Mouse (Mus musculus) B cell, adult 67 days (primary cell): Measurements from ENCODE around the gene Lpcat3. TPM values are rescaled to one million over a fixed set of nuclear protein-coding genes. Genes with fewer than 3 reads are reported as not detected.

ENCODE experiments used
- total RNA-seq, 2 experiments: library from RNA; stranded (reverse); gene quantifications; 4 replicates each; pipeline ENCODE4 v1.2.4; 2023

The Lpcat3 gene
- 10 to 100 TPM; 55.1 to 60.9 TPM for total RNA-seq

GRCm38 (mm10) chr6:124662477-124663423 is at the start of gene Lpcat3:
Gene Lpcat3 (plus strand): TSS chr6:124663027.

DNA sequence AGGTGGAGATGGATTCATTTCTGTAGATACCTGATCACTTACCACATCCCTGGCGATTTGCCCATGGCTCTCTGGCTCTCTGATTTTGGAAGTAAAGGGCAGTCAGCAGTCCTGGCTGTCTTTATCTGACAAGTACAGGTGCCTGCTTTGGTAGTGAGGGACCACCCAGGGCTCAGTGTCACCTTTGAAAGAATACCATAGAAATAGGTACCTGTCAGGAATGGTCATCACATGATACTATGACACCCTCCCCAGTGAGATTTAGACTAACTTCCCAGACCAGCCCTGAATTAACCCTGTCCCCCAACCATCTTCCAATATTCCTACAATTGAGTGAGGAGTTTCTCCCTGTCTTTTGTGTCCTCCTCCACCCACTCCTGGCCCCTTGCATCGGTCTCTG is 26.8 kb upstream of the Lpcat3 start, which contains the start of gene C1s2:
Gene C1s2, minus strand, starts transcription at position 101 of the 400 bp plus-strand sequence.

DNA sequence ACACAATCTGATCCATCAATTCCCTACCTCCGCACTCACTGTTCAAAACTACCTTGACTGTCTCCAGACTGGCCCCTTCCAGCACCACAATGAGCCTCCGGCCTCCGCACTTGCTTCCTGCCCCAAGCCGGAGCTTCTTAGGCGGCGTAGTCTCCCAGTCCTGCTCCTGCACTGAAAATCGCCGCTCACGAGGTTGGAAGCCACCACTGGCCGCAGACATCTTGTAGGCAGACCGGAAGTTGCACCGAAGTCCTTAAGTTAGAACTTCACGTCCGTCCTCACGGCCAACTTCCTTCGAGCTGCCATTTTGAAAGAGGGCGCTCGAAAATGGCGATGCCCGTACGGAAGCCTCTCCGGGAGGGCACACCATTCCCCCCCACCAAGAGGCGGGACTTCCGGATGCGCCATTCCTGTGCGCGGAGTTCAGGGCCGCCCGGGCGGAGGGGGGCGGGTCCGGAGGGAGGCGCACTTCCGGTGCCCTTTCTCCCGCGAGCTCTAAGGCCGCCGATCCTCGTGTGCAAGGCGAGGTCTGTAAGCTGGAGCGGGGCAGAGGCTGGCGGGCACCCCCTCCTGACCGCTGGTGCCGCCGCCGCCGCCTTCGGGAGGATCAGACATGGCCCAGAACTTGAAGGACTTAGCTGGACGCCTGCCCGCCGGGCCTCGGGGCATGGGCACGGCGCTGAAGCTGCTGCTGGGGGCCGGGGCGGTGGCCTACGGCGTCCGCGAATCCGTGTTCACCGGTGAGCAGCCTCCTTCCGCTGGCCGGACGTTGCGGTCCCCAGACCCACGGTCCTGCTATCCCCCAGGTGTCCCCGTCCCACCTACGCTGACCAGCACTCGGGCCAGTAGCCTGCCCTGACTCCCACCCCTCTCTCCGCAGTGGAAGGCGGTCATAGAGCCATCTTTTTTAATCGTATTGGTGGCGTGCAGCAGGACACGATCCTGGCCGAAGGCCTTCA is 49.3 kb downstream of the Lpcat3 start, which contains the start of the genes Emg1 and Phb2:
Gene Emg1, minus strand, starts transcription at position 355 of the 959 bp plus-strand sequence.
Gene Phb2, plus strand, starts transcription at position 513 of the 959 bp plus-strand sequence.

DNA sequence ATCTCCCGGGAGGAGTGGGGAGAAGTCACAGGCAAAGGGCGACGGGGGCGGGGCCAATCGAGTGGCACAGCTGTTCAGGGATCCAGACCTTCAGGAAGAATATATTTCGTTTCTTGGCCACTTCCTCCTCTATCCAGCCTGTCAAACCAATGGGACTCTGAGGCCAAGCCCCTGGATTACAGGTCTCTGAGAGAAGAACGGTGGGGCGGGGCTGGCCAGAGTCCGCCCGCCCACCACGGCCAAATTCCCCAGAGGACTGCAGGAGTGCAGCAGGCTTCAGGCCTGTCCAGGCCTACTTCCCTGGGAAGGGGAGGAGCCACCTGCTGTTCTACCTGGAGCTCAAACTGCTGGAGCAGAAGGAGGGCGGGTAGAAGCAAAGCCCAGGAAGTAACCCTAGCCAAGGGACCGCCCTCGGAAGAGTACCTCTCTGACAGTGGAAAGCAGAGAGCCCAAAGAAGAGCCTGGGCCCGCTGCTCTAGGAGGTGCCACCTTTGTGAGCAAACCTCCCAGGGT is 75.7 kb downstream of the Lpcat3 start, which contains the start of gene Ptpn6:
Gene Ptpn6, minus strand, starts transcription at position 204 of the 513 bp plus-strand sequence.

GRCm38 (mm10) chr6:124740888-124741761 is 78.3 kb downstream of the Lpcat3 start, which contains the start of gene Grcc10:
Gene Grcc10 (minus strand): TSS chr6:124741374.

Other genes with a start within 250 kb of the Lpcat3 start
- 10 to 100 TPM; 45.0 to 45.4 TPM for gene Pex5, start 248.0 kb upstream of the Lpcat3 start, total RNA-seq
- gene Clstn3, start 198.2 kb upstream of the Lpcat3 start, total RNA-seq: 1 to 10 TPM; 1.3 to 3.7 TPM
- gene C1rl, start 169.9 kb upstream of the Lpcat3 start, total RNA-seq: not detected
- gene C1ra, start 150.6 kb upstream of the Lpcat3 start, total RNA-seq: under 1 TPM in 1 of 2 experiments, not detected in 1; 0.30 TPM
- under 1 TPM in 1 of 2 experiments, not detected in 1; 0.83 TPM for gene C1s1, start 120.7 kb upstream of the Lpcat3 start, total RNA-seq
- gene C1rb, start 92.7 kb upstream of the Lpcat3 start, total RNA-seq: not detected
- gene C1s2, start 26.9 kb upstream of the Lpcat3 start, total RNA-seq: not detected
- gene Emg1, start 49.2 kb downstream of the Lpcat3 start, total RNA-seq: 100 to 1,000 TPM; 125 to 132 TPM
- gene Phb2, start 49.3 kb downstream of the Lpcat3 start, total RNA-seq: 100 to 1,000 TPM; 226 to 235 TPM
- 100 to 1,000 TPM; 669 to 751 TPM for gene Ptpn6, start 75.7 kb downstream of the Lpcat3 start, total RNA-seq
- 100 to 1,000 TPM; 246 to 277 TPM for gene Grcc10, start 78.3 kb downstream of the Lpcat3 start, total RNA-seq
- not detected for gene Gm45234, start 93.0 kb downstream of the Lpcat3 start, total RNA-seq
- 10 to 100 TPM; 25.7 to 42.9 TPM for gene Atn1, start 93.5 kb downstream of the Lpcat3 start, total RNA-seq
- 1 to 10 TPM in 1 of 2 experiments, under 1 TPM in 1; 0.95 to 1.9 TPM for gene Eno2, start 106.6 kb downstream of the Lpcat3 start, total RNA-seq
- gene Lrrc23, start 116.7 kb downstream of the Lpcat3 start, total RNA-seq: 1 to 10 TPM; 3.1 to 7.8 TPM
- gene Spsb2, start 145.6 kb downstream of the Lpcat3 start, total RNA-seq: 1 to 10 TPM; 7.1 to 8.9 TPM
- 10 to 100 TPM; 54.5 to 58.7 TPM for gene Tpi1, start 151.3 kb downstream of the Lpcat3 start, total RNA-seq
- 10 to 100 TPM; 84.4 to 95.0 TPM for gene Usp5, start 166.5 kb downstream of the Lpcat3 start, total RNA-seq
- 1 to 10 TPM; 1.8 to 4.2 TPM for gene Cdca3, start 166.5 kb downstream of the Lpcat3 start, total RNA-seq
- under 1 TPM in 1 of 2 experiments, not detected in 1; 0.30 TPM for gene Gnb3, start 177.2 kb downstream of the Lpcat3 start, total RNA-seq
- not detected for gene P3h3, start 194.7 kb downstream of the Lpcat3 start, total RNA-seq
- gene Gpr162, start 201.0 kb downstream of the Lpcat3 start, total RNA-seq: under 1 TPM; 0.15 to 0.47 TPM
- gene Cd4, start 225.2 kb downstream of the Lpcat3 start, total RNA-seq: under 1 TPM; 0.36 to 0.61 TPM
- under 1 TPM; 0.27 to 0.44 TPM for gene Lag3, start 248.7 kb downstream of the Lpcat3 start, total RNA-seq